Mouse (Mus musculus): ENCODE data around the gene Neurl1a.

The Neurl1a gene

GRCm38 (mm10) chr19:47213470-47213869 is 34.9 kb downstream of the Neurl1a start:
- DNase-seq (ENCODE audit: low read depth), result no peak

- DNase-seq (ENCODE audit: low read depth), result no peak
These were observed 38.1 kb downstream of the Neurl1a start for GRCm38 (mm10) chr19:47216766-47217165.

- peak; percentile 11 for DNase-seq (ENCODE audit: low read depth)
These were observed 41.0 kb downstream of the Neurl1a start for GRCm38 (mm10) chr19:47219622-47220021.

GRCm38 (mm10) chr19:47220232-47220631 is 41.6 kb downstream of the Neurl1a start:
- DNase-seq (ENCODE audit: low read depth), result no peak

- no peak for DNase-seq (ENCODE audit: low read depth)
These were observed 42.4 kb downstream of the Neurl1a start for GRCm38 (mm10) chr19:47221006-47221405.

- no peak for DNase-seq (ENCODE audit: low read depth)
These were observed 43.0 kb downstream of the Neurl1a start for GRCm38 (mm10) chr19:47221500-47222153.

- no peak for DNase-seq (ENCODE audit: low read depth)
These were observed 43.7 kb downstream of the Neurl1a start for GRCm38 (mm10) chr19:47222154-47222840.

- no peak for DNase-seq (ENCODE audit: low read depth)
These were observed 44.4 kb downstream of the Neurl1a start for GRCm38 (mm10) chr19:47222841-47223557.

GRCm38 (mm10) chr19:47224743-47225142 is 46.1 kb downstream of the Neurl1a start:
- DNase-seq (ENCODE audit: low read depth), result no peak

GRCm38 (mm10) chr19:47225791-47226190 is 47.2 kb downstream of the Neurl1a start:
- no peak for DNase-seq (ENCODE audit: low read depth)

- no peak for DNase-seq (ENCODE audit: low read depth)
These were observed 50.2 kb downstream of the Neurl1a start for GRCm38 (mm10) chr19:47228725-47229252.

GRCm38 (mm10) chr19:47229461-47229860 is 50.8 kb downstream of the Neurl1a start:
- no peak for DNase-seq (ENCODE audit: low read depth)

- no peak for DNase-seq (ENCODE audit: low read depth)
These were observed 51.5 kb downstream of the Neurl1a start for GRCm38 (mm10) chr19:47230082-47230481.

GRCm38 (mm10) chr19:47230682-47231081 is 52.1 kb downstream of the Neurl1a start:
- no peak for DNase-seq (ENCODE audit: low read depth)

GRCm38 (mm10) chr19:47231389-47231788 is 52.8 kb downstream of the Neurl1a start:
- no peak for DNase-seq (ENCODE audit: low read depth)

- no peak for DNase-seq (ENCODE audit: low read depth)
These were observed 53.7 kb downstream of the Neurl1a start for GRCm38 (mm10) chr19:47232077-47232865.

- no peak for DNase-seq (ENCODE audit: low read depth)
These were observed 54.5 kb downstream of the Neurl1a start for GRCm38 (mm10) chr19:47233087-47233486.

- DNase-seq (ENCODE audit: low read depth), result no peak
These were observed 61.5 kb downstream of the Neurl1a start for GRCm38 (mm10) chr19:47240076-47240475.

GRCm38 (mm10) chr19:47240957-47241356 is 62.3 kb downstream of the Neurl1a start:
- no peak for DNase-seq (ENCODE audit: low read depth)

GRCm38 (mm10) chr19:47242227-47242626 is 63.6 kb downstream of the Neurl1a start:
- no peak for DNase-seq (ENCODE audit: low read depth)

- no peak for DNase-seq (ENCODE audit: low read depth)
These were observed 66.9 kb downstream of the Neurl1a start for GRCm38 (mm10) chr19:47245512-47245911.

- DNase-seq (ENCODE audit: low read depth), result no peak
These were observed 69.2 kb downstream of the Neurl1a start for GRCm38 (mm10) chr19:47247791-47248190.
